Mouse (Mus musculus) erythroblast, adult 5-6 weeks (primary cell): ENCODE measurements around the gene Slc15a4. TPM values are rescaled to one million over a fixed set of nuclear protein-coding genes. Genes with fewer than 3 reads are reported as not detected.

Experiments used
- ATAC-seq: replicated peaks from 2 replicates; pipeline ENCODE4 v1.8.0; 2016; ENCODE audit warnings: moderate number of reproducible peaks, mild to moderate bottlenecking, moderate TSS enrichment, inconsistent platforms; ENCODE audit not compliant: poor library complexity, low FRiP score, severe bottlenecking
- total RNA-seq, 2 experiments: library from RNA; stranded (forward) in 1 of 2; stranded (reverse) in 1 of 2; fragments of 150-400 nt in 1 of 2; fragments of 200-764, 138-1000 nt in 1 of 2; gene quantifications; 2 replicates each; pipeline versions ENCODE4 v1.2.3 to v1.2.4; 2015 to 2017; ENCODE audit warnings: low replicate concordance in 2 of 2

The Slc15a4 gene
- total RNA-seq, 2 experiments from 2014 or later = 5.4 to 10.0 TPM

- ATAC-seq = no peak
These were observed 8.1 kb downstream of the Slc15a4 start for GRCm38 (mm10) chr5:127624427-127625213.

DNA sequence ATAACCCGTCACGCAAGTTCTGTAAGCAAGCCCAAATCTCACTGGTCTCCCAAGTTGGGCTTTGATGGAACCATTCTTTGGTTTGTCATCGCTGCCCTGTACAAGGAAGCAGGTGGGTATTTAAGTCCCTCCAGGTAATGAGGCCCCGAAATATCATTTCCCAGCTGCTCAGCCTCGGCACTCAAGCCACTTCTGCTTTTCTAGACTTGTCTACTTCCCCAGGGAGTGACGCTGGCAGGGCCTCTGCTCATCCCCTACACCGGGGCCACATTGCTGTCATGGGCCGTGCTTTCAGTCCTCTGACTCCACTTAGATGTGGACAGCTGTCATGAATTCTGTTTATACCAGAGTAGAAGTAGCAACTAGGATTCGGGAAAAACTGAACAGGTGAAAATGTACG is 11.6 kb downstream of the Slc15a4 start:
- no peak for ATAC-seq

- no peak for ATAC-seq
These were observed 12.3 kb downstream of the Slc15a4 start for GRCm38 (mm10) chr5:127620371-127620770.

DNA sequence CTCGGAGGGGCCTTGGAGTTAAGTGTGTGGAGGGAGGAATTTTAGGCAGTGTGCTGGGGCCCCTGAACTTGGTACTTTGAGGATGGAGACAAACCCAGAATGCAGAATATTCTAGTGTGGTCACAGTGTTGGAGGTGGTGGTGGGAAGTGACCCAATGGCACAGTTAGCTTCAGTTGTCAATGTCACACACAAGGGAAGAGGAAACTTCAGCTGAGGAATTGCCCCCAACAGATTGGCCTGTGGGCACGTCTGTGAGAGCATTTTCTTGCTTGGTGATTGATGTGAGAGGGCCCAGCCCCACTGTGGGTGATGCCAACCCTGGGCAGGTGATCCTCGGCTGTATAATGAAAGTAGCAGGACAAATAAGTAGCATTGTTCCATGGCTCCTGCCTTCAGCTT is 13.9 kb downstream of the Slc15a4 start:
- ATAC-seq = no peak

DNA sequence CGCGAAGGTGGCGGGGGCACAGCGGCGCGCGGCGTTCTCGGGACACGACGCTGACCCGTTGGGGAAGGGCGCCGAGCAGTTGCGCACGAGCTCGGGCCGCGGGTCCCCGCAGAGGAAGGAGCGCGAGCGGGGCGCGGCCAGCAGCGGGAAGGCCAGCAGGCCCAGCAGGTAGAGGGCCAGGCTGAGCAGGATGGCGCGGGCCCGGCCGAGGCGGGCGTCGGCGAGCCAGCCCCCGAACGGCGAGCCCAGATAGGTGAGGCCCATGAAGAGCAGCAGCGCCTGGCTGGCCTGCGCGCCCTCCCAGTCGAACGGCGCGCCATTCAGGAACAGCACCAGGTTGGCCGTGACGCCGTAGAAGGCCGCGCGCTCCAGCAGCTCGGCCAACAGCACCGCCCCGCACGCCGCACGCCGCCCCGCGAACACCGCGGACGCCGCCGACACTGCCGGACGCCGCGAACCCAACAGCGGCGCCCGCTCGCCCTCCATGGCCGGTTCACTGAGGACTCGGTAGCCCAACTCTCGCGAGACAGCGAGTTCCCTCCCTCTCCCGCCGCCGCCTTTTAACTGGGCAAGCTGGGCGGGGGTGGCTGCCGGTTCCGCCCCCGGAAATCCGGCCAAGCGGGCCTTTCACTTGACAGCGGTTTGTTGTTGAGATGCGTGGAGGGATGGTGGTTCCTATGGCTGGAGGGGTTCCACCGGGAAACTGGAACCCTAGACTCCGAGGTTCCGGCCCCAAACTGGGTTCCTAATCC is 15.6 kb downstream of the Slc15a4 start:
- peak; percentile 98 for ATAC-seq

GRCm38 (mm10) chr5:127616151-127616550 is 16.5 kb downstream of the Slc15a4 start:
- ATAC-seq = no peak

DNA sequence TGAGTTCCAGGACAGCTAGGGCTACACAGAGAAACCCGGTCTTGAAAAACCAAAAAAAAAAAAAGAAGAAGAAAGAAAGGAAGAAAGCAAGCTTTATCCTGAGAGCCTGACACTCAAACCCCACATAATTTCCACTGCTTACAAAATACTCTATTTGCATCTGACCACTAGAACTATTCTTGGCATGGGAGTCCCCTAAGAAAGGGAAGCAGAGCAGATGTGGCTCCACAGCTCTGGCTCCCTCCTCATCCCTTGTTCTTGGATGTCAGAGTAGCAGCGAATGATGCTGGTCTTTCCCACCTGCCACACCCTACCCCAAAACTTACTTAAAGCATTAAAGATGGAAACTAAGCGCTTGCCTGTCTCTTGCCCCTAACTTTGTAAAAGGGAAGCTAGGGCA is 17.2 kb downstream of the Slc15a4 start:
- ATAC-seq = no peak

DNA sequence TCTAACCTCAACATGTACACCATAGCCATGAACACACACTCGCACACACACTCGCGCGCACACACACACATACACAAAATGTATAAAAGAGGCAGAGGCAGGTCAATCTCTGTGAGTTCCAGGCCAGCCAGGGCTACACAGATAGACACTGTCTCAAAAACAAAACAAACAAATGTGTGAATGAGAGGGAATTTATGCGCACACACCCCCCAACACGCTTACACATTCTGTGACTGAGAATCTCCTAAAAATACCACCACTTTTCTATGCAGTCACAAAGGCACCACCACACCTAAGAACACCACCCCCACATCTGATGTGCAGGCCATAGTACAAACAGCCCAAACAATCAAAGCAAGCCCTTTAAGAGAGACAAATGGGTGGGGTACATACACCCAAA is 20.3 kb downstream of the Slc15a4 start:
- no peak for ATAC-seq

DNA sequence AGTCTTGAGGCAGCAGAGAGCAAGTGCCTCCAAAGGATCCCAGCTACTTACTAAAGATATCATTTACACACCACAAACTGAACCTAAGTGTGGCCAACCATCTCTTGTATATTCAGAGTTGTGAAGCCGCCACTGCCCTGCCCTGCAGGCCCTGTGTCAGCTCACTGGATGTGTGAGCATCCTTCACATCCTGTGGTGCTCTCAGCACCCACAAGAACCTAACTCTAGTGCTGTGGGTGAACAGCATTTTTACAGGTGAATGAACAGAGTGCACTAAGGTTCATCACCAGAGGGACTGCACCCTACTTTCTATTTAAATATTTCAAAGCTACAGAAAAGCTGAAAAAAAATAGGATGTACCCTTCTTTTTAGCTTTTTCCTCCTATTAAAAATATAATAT is 20.8 kb downstream of the Slc15a4 start:
- no peak for ATAC-seq

DNA sequence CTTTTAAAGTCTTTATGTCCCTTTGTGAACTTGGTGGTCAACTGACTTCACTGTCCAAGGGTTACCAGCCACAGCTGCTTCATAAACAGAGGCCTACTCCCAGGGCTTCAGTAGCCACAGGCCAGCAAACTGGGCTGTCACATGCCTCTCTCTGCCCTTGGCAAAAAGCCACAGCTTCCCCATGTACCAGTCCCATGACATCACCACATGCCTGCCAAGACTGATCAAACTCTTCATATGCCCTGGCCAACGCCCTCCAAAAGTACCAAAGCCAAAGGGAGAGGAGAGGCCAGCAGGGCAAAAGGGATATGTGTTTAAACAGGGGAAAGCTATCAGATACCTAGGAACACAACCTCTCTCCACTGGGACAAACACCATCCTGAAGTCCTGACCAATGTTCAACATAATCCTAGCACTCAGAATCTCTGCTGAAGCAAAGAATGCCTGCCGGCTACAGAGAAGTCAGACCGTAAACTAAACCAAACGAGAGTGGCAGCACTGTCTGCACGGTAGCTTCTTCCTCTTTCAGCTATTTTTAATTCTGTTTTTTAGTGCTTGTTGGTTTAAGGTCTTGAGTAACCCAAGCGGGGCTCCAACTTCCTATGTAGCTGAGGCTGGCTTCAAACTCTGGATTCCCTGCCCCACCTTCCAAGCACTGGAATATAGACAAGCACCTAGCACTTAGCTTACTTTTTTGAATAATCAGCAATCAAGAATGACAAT is 21.7 kb downstream of the Slc15a4 start:
- ATAC-seq = peak; percentile 55; the same call in 1 of the 2 replicates

DNA sequence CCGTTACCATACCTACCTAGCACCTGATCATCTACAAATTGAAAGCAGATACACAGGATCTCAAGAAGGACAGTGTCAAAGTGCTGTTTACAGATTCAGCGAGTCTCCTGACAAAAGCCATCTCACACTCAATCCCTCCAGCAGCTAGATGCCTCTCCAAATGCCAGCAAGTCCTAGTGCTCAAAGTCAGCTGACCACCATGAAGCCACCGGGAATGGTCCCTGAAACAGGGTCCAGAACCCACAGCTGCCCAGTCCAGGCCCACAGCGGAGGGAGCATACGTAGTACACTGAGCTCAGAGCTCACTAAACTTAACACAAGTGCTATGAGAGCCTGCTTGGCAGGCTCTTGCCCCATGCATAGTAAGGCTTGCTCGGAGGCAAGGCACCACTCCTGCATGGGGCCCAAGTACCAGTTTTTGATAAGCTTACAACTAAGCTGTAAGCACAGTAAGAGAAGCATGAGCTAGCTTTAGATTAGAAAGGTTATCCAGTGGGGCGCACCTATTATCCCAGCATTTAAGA is 23.4 kb downstream of the Slc15a4 start:
- no peak for ATAC-seq

DNA sequence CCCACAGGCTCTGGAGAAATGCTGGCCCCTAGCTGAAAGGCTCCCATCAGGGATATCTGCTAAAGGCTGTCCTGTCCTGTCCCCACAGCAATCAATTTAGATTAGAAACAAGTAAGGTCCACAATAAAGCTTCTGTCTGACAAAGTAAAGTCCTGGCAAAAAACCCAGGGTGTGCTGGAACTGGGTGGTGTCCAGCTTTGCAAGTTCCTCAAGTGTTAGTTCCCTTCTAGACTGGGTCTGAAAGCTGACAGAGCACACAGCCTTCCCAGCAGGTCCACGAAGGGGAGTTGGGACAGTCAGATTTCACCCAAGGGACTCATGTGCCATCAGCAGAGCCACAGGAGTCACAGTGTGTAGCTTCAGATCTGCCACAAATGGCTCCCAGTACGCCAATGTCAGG is 25.2 kb downstream of the Slc15a4 start:
- no peak for ATAC-seq

DNA sequence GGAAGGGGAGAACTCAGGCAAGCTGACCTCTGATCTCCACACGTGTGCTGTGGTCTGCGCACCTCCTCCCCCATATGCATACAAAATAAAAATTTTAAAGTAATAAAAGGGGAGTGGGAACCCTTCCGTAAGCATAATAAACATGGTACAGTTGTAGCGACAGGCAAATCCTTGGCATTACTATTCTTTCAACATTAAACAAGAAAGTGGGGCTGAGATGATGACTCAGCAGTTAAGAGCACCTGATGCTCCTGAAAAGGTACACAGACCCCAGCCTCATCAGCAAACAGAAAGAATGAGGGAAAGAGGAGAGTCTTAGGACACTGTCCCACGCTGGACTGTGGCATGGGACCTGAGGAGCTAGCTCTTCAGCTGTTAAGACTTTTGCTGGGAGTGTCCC is 29.7 kb downstream of the Slc15a4 start:
- ATAC-seq = no peak

GRCm38 (mm10) chr5:127596862-127597261 is 35.8 kb downstream of the Slc15a4 start:
- ATAC-seq = no peak

GRCm38 (mm10) chr5:127595676-127596075 is 37.0 kb downstream of the Slc15a4 start:
- ATAC-seq = no peak

DNA sequence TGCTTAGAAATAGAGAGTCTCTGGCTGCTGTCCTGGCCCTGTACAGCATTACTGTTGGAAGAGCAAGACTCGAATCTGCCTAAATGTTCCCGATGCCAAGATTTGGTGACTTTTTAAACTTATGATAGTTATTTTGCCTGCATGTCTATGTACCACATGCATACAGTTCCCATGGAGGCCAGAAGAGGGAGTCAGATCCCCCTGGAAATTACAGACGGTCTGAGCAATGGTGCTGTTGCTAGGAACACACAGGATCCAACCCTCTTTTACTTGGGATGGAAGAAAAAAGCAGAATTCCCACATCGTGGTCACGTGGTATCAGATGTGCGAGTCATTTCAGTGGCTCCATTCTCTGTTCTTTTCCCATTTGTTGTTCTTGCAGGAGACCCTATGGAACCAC is 39.8 kb downstream of the Slc15a4 start:
- ATAC-seq = no peak

GRCm38 (mm10) chr5:127592406-127592805 is 40.3 kb downstream of the Slc15a4 start:
- no peak for ATAC-seq

DNA sequence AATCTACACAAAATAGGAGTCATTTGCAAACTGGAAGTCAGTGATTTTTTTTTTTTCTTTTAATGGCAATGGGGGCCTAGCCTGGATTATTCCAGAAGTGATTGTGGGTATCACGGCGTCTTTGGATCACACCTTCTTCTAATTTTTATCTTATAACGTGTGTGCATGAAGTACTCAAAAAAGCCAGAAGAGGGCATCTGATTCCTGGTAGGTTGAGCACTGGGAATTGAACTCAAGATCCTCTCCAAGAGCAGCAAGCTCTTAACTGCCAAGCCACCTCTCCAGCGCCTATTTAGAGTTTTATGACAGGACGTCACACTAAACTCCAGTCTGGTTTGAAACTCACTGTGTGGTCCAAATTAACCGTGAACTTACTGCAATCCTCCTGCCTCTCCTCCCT is 44.8 kb downstream of the Slc15a4 start:
- ATAC-seq = no peak

GRCm38 (mm10) chr5:127583658-127584057 is 49.0 kb downstream of the Slc15a4 start:
- no peak for ATAC-seq

- ATAC-seq = no peak
These were observed 55.3 kb downstream of the Slc15a4 start for GRCm38 (mm10) chr5:127577419-127577818.
